Mouse (Mus musculus) lung, postnatal 14 days (tissue): ENCODE results near the gene Ncbp2.

Experiments used
- DNase-seq: peaks from one replicate; pipeline ENCODE4 v3.0.0; 2021

Gene Ncbp2

DNA sequence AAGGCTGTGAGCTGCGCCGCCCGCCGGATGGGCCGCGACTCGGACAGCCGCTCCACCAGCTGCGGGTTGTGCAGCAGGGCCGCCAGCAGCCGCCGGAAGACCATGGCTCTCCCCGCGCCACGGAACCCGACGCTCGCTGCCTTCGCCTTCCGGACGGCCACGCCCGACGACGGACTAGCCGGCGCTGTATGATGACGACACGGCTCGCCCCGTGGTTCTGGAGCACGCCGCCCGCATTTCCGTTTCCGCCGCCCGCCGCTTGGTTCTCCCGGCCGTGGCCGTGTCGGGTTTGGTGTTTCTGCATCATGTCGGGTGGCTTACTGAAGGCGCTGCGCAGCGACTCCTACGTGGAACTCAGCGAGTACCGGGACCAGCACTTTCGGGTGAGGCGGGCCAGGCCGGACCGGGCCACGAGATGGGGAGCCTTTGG, at the start of gene Ncbp2, which contains the start of gene 0610012G03Rik:
TSS of gene Ncbp2 (plus strand) at position 169 of the 430 bp plus-strand sequence.
TSS of gene 0610012G03Rik (minus strand) at position 150 of the 430 bp plus-strand sequence.
- DNase-seq: peak; percentile 97

DNA sequence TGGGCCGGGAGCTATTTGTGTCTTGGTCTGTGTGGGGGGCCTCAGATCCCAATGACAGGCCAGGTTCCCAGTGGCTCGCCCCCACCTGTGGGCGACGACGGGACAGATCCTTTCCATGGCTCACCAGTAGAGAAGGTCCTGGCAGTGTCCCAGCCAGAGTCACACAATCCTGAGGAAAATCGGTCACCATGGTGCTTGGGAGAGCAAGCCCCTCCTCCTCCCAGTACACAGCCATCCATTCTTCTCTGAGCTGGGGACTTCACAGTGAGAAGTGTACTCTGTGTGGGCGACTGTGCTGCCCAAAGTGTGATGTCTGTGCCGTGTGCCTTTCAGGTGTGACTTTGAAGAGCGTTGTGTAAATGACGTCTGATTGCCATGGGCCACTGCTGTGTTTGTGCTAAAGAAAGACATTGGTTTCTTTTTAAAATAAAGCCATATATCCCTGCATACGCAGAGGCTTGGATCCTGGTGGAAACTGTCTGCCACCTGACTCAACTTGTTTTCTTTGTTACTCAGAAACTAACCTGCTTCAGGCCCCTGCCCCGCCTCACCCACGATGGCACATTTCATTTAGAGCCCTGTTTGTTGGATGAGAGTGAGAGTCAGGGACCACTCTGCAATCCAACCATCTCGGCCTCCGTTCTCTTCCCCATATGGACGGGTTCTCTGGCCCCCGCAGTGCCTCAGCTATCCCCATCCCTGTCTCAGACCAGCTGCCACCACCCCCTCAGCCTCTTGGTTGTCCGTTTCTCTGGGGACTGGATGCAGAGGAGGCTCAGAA, 49.6 kb upstream of the Ncbp2 start:
- DNase-seq: no peak

DNA sequence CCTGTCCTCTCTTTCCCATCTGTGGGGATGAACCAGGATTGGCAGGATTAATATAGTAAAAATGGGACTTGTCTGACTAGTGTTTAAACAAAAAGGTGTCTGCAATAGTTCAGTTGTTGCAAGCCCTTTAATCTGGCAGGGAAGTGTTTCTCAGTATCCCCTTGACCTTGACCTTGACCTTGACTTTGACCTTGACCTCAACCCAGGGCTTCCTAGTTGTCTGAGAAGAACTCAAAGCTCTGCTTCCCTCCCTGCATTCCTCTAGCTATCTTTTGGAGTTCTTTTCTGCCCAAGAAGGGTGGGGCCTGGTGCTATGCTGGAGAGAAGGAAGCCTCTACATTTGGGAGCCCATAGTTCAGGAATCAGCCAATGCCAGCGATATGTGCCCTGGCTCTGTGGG, 46.4 kb upstream of the Ncbp2 start:
- DNase-seq: no peak

DNA sequence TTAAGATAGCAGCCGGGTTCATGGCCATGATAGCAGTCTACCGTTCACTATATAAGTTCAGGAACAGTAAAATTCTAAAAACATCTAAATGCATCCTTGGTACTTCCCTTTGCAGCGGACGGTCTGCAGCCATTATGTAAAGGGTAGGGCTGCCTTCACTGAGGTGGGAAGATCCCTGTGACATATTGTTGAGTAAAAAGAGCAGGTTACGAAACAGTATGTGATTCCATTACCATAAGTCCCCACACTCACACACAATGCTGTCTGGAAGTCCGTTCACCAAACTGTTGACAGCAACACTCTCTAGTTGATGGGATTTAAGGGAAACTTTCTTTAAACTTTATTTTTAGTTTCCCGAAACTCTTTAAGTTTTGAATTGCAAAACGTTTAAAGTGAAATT, 45.1 kb upstream of the Ncbp2 start:
- no peak for DNase-seq

DNA sequence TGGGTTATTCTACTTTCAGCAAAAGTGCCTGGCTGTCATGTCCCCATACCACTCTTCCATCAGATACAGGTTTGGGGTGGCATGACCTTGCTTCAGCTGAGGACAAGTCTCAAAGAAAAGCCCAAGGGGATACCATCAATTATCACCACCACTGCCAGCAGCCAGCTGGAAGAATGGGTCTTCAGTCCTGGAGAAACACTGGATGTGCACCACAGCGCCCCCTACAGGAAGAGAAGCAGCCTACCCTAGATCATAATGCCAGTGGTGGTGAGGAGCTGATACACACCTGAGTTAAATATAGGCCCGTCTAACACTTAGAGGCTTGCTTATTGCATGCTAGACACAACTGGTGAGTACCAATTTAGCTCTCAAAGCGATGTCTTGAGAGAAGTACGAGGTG, 43.0 kb upstream of the Ncbp2 start:
- no peak for DNase-seq

GRCm38 (mm10) chr16:31905891-31906825, 42.2 kb upstream of the Ncbp2 start:
- DNase-seq: no peak

DNA sequence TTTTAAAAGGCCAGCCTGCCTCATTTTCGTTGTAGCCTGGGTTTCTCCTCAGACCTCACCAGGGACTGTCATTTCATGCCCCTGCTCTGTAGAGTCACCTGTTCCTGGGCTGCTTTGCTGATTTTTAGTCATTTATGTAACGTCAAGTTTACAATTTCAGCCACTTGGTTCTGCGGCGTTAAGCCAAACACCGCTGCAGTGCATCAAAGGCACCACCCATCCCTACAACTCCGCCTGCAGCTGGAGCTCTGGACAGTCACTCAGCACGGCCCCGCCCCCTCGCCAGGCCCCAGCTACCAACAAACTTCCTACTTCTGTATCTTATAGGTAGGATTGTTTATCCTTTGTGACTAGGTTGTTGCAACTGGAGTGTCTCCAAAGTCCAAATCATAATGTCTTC, 41.4 kb upstream of the Ncbp2 start:
- DNase-seq: peak; percentile 44

GRCm38 (mm10) chr16:31908959-31909358, 39.4 kb upstream of the Ncbp2 start:
- DNase-seq: no peak

DNA sequence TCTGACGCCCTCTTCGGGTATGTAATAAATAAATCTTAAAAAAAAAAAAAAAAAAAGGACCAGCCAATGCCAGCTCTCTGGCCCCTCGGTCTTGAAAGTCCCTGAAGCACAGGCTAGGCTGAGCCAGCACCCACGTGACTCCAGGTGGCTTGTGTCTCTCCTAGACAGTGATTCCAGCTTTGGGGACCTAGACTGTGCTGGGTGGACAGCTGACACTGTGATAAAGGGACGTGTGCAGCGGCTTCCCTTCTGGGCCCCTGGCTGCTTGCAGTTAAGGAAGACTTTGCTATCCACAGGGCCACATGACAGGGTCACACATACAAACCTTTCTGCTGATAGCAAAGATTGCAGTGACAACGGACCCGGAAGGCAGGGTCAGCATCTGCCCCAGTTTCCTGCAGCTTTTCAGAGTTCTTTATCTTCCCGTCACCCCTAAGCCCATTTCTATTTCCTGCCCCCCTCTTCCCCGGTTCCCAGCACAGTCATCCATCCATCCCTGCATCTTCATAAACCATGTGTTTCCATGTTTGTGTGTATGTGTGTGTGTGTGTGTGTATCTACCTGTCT, 37.9 kb upstream of the Ncbp2 start:
- DNase-seq: no peak

GRCm38 (mm10) chr16:31917776-31918175, 30.5 kb upstream of the Ncbp2 start:
- no peak for DNase-seq

- DNase-seq: peak; percentile 83
These were observed 30.0 kb upstream of the Ncbp2 start for GRCm38 (mm10) chr16:31918248-31918724.

DNA sequence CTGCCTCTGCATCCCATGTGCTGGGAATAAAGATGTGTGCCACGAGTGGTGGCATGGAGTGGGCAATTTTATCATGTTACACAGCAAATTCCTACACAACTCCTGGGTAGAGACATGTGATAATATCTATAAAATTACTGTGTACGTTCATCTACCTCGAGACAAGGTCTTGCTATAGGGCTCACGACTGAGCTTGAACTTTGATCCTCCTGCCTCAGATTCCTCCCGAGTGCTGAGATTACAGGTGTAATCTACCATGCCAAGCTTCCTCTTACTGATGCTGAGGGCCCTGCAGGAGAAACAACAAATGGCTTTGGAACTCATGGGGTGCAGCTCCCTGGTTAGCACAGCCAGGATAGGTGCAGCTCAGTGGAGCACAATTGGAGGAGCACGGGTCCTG, 23.9 kb upstream of the Ncbp2 start:
- DNase-seq: no peak

DNA sequence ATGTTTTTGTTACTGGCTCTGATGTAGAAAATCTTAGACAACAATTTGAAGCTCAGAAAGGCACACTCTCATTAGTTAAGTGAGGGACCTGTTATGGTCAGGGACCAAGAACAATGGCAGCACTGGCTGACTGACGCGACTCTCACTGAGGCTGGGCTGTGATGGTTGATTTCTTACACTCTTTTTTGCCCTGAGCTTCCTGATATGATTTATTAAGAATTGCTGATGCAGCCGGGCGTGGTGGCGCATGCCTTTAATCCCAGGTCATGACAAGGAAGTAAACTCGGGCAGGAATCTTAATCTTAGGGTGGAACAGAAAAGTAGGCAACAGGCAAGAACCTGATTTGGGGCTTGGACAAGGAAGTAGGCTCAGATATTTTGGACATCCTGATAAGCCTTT, 22.2 kb upstream of the Ncbp2 start:
- DNase-seq: no peak

DNA sequence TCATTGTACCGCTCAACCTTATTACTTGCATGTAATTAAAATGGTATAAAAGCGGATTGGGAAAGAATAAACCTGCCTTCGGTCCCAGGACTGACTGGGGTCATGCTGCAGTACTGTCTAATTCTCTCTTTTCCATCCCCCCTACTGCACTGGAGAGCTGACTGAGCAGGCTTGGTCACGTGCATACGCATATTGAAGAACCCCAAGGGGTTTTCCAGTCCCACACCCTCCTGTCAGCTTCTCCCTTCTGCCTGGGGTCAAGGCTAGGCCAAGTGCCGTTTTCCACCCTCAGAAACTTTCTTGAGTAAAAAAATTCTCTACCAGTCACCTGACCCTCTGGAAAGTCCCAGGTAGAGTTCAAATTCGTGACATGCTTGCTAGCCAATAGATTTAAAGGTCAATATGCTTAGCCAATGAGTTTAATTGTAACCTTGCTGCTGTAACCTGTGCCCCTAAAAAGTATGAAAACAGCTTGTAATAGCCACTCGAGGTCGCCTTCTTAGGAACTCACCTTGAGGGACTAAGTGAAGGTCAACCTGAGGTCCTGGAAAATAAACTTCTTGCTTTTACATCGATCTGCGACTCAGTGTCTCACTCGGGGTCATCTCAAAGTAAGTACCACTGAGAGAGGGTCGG, 21.6 kb upstream of the Ncbp2 start:
- no peak for DNase-seq

DNA sequence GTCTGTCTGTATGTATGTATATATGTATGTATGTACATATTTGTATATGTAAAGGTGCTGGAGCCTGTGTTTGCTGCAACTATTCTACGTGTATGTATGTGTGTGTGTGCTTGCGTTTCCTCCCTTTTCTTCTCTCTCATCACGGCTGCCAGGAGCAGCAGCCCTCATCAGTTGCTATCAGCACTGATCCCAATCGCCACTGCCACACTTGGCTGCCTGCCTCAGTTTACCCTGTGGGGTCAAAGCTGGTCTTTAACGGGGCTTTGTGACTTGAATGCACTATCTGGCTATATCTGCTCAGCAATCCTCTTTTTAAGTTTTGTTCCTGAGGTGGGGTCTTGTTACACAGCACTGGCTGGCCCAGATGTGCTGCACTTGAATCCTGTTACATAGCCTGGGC, 20.9 kb upstream of the Ncbp2 start:
- no peak for DNase-seq

GRCm38 (mm10) chr16:31931330-31931729, 17.0 kb upstream of the Ncbp2 start:
- no peak for DNase-seq

DNA sequence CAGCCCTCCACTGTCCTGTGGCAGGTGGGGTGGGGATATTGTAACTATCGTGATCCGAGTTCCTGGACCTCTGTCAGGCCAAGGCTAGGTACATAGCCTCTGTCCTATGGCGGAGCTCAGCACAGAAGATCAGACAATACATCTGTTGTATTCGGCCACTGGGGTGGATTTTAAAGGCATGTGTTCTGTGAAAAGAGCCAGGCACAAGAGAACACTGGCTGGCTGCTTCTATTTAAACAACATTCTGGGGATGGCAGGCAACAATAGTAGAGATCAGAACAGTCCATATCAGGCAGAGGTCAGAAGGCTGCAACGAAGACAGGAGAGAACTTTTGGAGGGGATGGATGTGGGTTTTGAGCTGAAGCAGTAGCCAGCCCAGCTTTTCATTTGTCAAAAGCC, 16.1 kb upstream of the Ncbp2 start:
- DNase-seq: no peak

GRCm38 (mm10) chr16:31932840-31933697, 15.2 kb upstream of the Ncbp2 start:
- DNase-seq: peak; percentile 86

GRCm38 (mm10) chr16:31933751-31934549, 14.4 kb upstream of the Ncbp2 start, which contains the start of gene Pigz:
TSS of gene Pigz (plus strand) at chr16:31933851.
- peak; percentile 55 for DNase-seq

DNA sequence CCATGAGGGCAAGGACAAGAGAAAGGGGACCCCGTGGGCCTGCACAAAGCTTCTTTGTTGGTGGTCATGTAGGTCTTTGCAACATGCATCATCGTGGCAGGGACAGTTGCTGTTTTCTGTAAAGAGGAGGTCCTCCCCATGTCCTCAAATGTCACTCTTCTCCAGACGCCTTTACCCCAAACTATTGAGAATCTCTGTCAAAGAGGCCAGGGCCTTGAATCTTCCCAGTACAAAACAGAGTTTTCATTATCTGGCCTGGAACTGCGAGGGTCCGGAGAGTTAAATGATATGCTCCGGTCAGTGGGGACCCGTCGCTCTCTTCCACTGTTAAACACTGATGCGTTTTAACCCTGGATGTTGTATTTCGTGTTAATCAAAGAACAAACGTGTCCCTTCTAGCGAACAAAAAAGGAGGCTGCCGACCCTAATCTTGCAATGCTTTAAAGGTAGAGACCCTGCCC, 13.7 kb upstream of the Ncbp2 start:
- no peak for DNase-seq
